Mouse (Mus musculus) retina, embryonic 14.5 days (tissue): ENCODE measurements at regions not wholly inside any gene's neighbourhood (a gene's known extent, or its start where the extent isn't known, plus 50 kb on each side); places are given as distances from the start of the nearest gene placed in this dataset.

Experiments
- DNase-seq: peaks from one replicate; pipeline ENCODE4 v3.0.0-alpha.2; 2015; ENCODE audit warnings: low spot score

GRCm38 (mm10) chr9:8273253-8273652 lies 139.2 kb upstream of the Cep126 start:
- DNase-seq: no peak

GRCm38 (mm10) chr9:8249542-8249941 lies 115.4 kb upstream of the Cep126 start:
- DNase-seq: no peak

GRCm38 (mm10) chr9:8228078-8228477 lies 94.0 kb upstream of the Cep126 start:
- no peak for DNase-seq

- peak; percentile 72 for DNase-seq
Measured at GRCm38 (mm10) chr9:8226415-8226814, 92.3 kb upstream of the Cep126 start.

GRCm38 (mm10) chr9:8208855-8209254 lies 74.8 kb upstream of the Cep126 start:
- DNase-seq: peak; percentile 63

- DNase-seq: no peak
Measured at GRCm38 (mm10) chr9:8185433-8185832, 51.3 kb upstream of the Cep126 start.
